Mouse (Mus musculus) CH12.LX (cell line): Measurements from ENCODE around the gene Gh. TPM values are rescaled to one million over a fixed set of nuclear protein-coding genes. Genes with fewer than 3 reads are reported as not detected.

Experiments used
- DNase-seq: peaks from one replicate; pipeline ENCODE4 v3.0.0-alpha.2; 2013; ENCODE audit errors: extremely low read depth
- H3K27ac ChIP-seq: 2 replicates; pipeline ENCODE4 v1.5.1; 2012; ENCODE audit warnings: low read depth, mild to moderate bottlenecking, control low read depth, moderate library complexity; ENCODE audit not compliant: insufficient read depth
- H3K27me3 ChIP-seq: replicated peaks from 2 replicates; pipeline ENCODE3; 2012; ENCODE audit warnings: inconsistent platforms
- H3K36me3 ChIP-seq, 2 experiments: replicated peaks in 1 of 2; 2 replicates each; pipeline versions ENCODE3 to v1.6.1; 2012; ENCODE audit warnings: inconsistent platforms in 1 of 2, low read length in 1 of 2, mild to moderate bottlenecking in 1 of 2, mixed read lengths in 1 of 2, moderate library complexity in 1 of 2; ENCODE audit not compliant: control insufficient read depth in 1 of 2, insufficient read depth in 1 of 2
- H3K4me1 ChIP-seq, 2 experiments: 2 replicates each; pipeline ENCODE4 v1.6.1; 2012; ENCODE audit warnings: inconsistent platforms in 1 of 2, moderate library complexity in 1 of 2; ENCODE audit not compliant: insufficient read depth in 2 of 2, control insufficient read depth in 1 of 2
- H3K4me2 ChIP-seq: 2 replicates; pipeline ENCODE4 v1.6.1; 2012; ENCODE audit warnings: low read depth, mild to moderate bottlenecking, control low read depth; ENCODE audit not compliant: poor library complexity, insufficient read depth, severe bottlenecking
- H3K4me3 ChIP-seq, 3 experiments: fragments of 150-350 bp in 1 of 3; sonication (generic) in 1 of 3; replicated peaks in 1 of 3; 2 replicates each; pipeline versions ENCODE3 to v1.5.1; 2011 to 2012; ENCODE audit warnings: low read depth in 2 of 3, low read length in 2 of 3, mild to moderate bottlenecking in 2 of 3, moderate library complexity in 2 of 3, control low read depth in 1 of 3, improper control_type of control experiment in 1 of 3, inconsistent platforms in 1 of 3, mixed read lengths in 1 of 3; ENCODE audit not compliant: poor library complexity in 1 of 3
- H3K79me2 ChIP-seq: replicated peaks from 2 replicates; pipeline ENCODE4 v1.6.1; 2012; ENCODE audit warnings: mild to moderate bottlenecking, moderate library complexity; ENCODE audit not compliant: control insufficient read depth, poor library complexity, insufficient read depth, severe bottlenecking; ENCODE audit errors: extremely low read depth
- H3K9ac ChIP-seq: 2 replicates; pipeline ENCODE4 v1.6.1; 2012; ENCODE audit warnings: low read depth, mild to moderate bottlenecking, control low read depth, moderate library complexity; ENCODE audit not compliant: insufficient read depth
- H3K9me3 ChIP-seq: replicated peaks from 2 replicates; pipeline ENCODE3; 2012; ENCODE audit warnings: low read length, inconsistent platforms, mixed read lengths
- BHLHE40 ChIP-seq: IDR thresholded peaks from 2 replicates; pipeline ENCODE4 v1.6.1; 2011; ENCODE audit warnings: mild to moderate bottlenecking, low read depth, low read length, improper control_type of control experiment
- CTCF ChIP-seq, 2 experiments: IDR thresholded peaks in 1 of 2; conservative IDR thresholded peaks in 1 of 2; 2 replicates each; pipeline ENCODE4 v1.5.1; 2011 to 2012; ENCODE audit warnings: low read depth in 2 of 2, low read length in 2 of 2, improper control_type of control experiment in 1 of 2, inconsistent platforms in 1 of 2, mild to moderate bottlenecking in 1 of 2, moderate library complexity in 1 of 2
- E2F4 ChIP-seq: IDR thresholded peaks from 2 replicates; pipeline ENCODE4 v1.6.1; 2011; ENCODE audit warnings: low read depth, low read length, improper control_type of control experiment; ENCODE audit not compliant: insufficient replicate concordance
- ELF1 ChIP-seq: IDR thresholded peaks from 2 replicates; pipeline ENCODE4 v1.6.1; 2014; ENCODE audit warnings: low read depth, mild to moderate bottlenecking, inconsistent platforms, low read length, improper control_type of control experiment
- EP300 ChIP-seq: IDR thresholded peaks from 2 replicates; pipeline ENCODE4 v1.6.1; 2011; ENCODE audit warnings: low read length, improper control_type of control experiment
- ETS1 ChIP-seq: conservative IDR thresholded peaks from 2 replicates; pipeline ENCODE4 v1.6.1; 2012; ENCODE audit warnings: low read depth, mild to moderate bottlenecking, inconsistent platforms, low read length, improper control_type of control experiment, moderate library complexity
- GABPA ChIP-seq: IDR thresholded peaks from 2 replicates; pipeline ENCODE4 v1.6.1; 2012; ENCODE audit warnings: low read depth, low read length, improper control_type of control experiment, inconsistent platforms; ENCODE audit not compliant: insufficient replicate concordance
- HCFC1 ChIP-seq: IDR thresholded peaks from 2 replicates; pipeline ENCODE4 v1.6.1; 2012; ENCODE audit warnings: low read depth, mild to moderate bottlenecking, inconsistent platforms, low read length, improper control_type of control experiment
- JUND ChIP-seq: conservative IDR thresholded peaks from 2 replicates; pipeline ENCODE4 v1.6.1; 2011; ENCODE audit warnings: low read depth, low read length, improper control_type of control experiment
- KAT2A ChIP-seq: IDR thresholded peaks from 2 replicates; pipeline ENCODE4 v1.6.1; 2012; ENCODE audit warnings: low read length, improper control_type of control experiment, inconsistent platforms; ENCODE audit not compliant: insufficient replicate concordance
- MAX ChIP-seq: IDR thresholded peaks from 2 replicates; pipeline ENCODE4 v1.6.1; 2011; ENCODE audit warnings: low read length, improper control_type of control experiment
- MAZ ChIP-seq: IDR thresholded peaks from 2 replicates; pipeline ENCODE4 v1.6.1; 2012; ENCODE audit warnings: low read depth, mild to moderate bottlenecking, inconsistent platforms, low read length, improper control_type of control experiment, moderate library complexity
- MEF2A ChIP-seq: IDR thresholded peaks from 2 replicates; pipeline ENCODE4 v1.6.1; 2014; ENCODE audit warnings: low read depth, mild to moderate bottlenecking, inconsistent platforms, low read length, improper control_type of control experiment, borderline replicate concordance
- MYC ChIP-seq: IDR thresholded peaks from 2 replicates; pipeline ENCODE4 v1.6.1; 2011; ENCODE audit warnings: low read depth, mild to moderate bottlenecking, improper control_type of control experiment, low read length
- NRF1 ChIP-seq: IDR thresholded peaks from 2 replicates; pipeline ENCODE4 v1.6.1; 2014; ENCODE audit warnings: low read depth, mild to moderate bottlenecking, inconsistent platforms, low read length, improper control_type of control experiment, moderate library complexity
- PAX5 ChIP-seq: IDR thresholded peaks from 2 replicates; pipeline ENCODE4 v1.6.1; 2012; ENCODE audit warnings: low read length, inconsistent platforms, mixed read lengths
- POLR2A ChIP-seq: IDR thresholded peaks from 2 replicates; pipeline ENCODE4 v1.6.1; 2011; ENCODE audit warnings: low read depth, mild to moderate bottlenecking, improper control_type of control experiment, low read length
- POLR2AphosphoS2 ChIP-seq: IDR thresholded peaks from 2 replicates; pipeline ENCODE4 v1.6.1; 2011; ENCODE audit warnings: low read depth, low read length, improper control_type of control experiment
- RAD21 ChIP-seq: IDR thresholded peaks from 2 replicates; pipeline ENCODE4 v1.6.1; 2011; ENCODE audit warnings: low read depth, mild to moderate bottlenecking, low read length, improper control_type of control experiment, moderate library complexity
- RCOR1 ChIP-seq: conservative IDR thresholded peaks from 2 replicates; pipeline ENCODE4 v1.6.1; 2012; ENCODE audit warnings: low read depth, mild to moderate bottlenecking, inconsistent platforms, low read length, improper control_type of control experiment
- TBP ChIP-seq: conservative IDR thresholded peaks from 2 replicates; pipeline ENCODE4 v1.6.1; 2011; ENCODE audit warnings: low read depth, low read length, improper control_type of control experiment
- TCF12 ChIP-seq: IDR thresholded peaks from 2 replicates; pipeline ENCODE4 v1.6.1; 2014; ENCODE audit warnings: low read depth, mild to moderate bottlenecking, inconsistent platforms, low read length, improper control_type of control experiment
- USF1 ChIP-seq: IDR thresholded peaks from 2 replicates; pipeline ENCODE4 v1.6.1; 2014; ENCODE audit warnings: low read depth, mild to moderate bottlenecking, inconsistent platforms, low read length, improper control_type of control experiment
- USF2 ChIP-seq: conservative IDR thresholded peaks from 2 replicates; pipeline ENCODE4 v1.6.1; 2011; ENCODE audit warnings: low read depth, low read length, improper control_type of control experiment
- ZKSCAN1 ChIP-seq: IDR thresholded peaks from 2 replicates; pipeline ENCODE4 v1.6.1; 2012; ENCODE audit warnings: low read depth, inconsistent platforms, low read length, improper control_type of control experiment, borderline replicate concordance
- ZNF384 ChIP-seq: IDR thresholded peaks from 2 replicates; pipeline ENCODE4 v1.6.1; 2012; ENCODE audit warnings: low read depth, low read length, improper control_type of control experiment, inconsistent platforms
- dilution Hi-C: fragments of 300-500 bp; cut with MboI; formaldehyde crosslinking; loops from 2 replicates; pipeline ENCODE4 v1.14.3; 2020; ENCODE audit warnings: low sequenced_read_pairs; ENCODE audit not compliant: extremely low pct_unique_long_range_greater_than_20kb, extremely low pct_ligation_motif_present
- in situ Hi-C: fragments of 300-500 bp; cut with MboI; formaldehyde crosslinking; loops from 3 replicates; pipeline ENCODE4 v1.14.3; 2019; ENCODE audit warnings: low sequenced_read_pairs, low pct_ligation_motif_present, low pct_unique_long_range_greater_than_20kb, mixed read lengths
- polyA plus RNA-seq: library from polyadenylated mRNA; unstranded; fragments of >175 nt; gene quantifications from 2 replicates; pipeline ENCODE4 v1.2.1, GENCODE M21; 2012; ENCODE audit warnings: low read depth; ENCODE audit not compliant: insufficient read length
- total RNA-seq, 2 experiments: library from RNA; depleted of rRNA; stranded (reverse); fragments of 300-350 nt in 1 of 2; fragments of >200 nt in 1 of 2; gene quantifications; 2 replicates each; pipeline ENCODE4 v1.2.3; 2012 to 2014

Gene Gh
- total and polyA plus RNA-seq, 3 experiments, result 0.38 to 1.0 (median 0.68) TPM

DNA sequence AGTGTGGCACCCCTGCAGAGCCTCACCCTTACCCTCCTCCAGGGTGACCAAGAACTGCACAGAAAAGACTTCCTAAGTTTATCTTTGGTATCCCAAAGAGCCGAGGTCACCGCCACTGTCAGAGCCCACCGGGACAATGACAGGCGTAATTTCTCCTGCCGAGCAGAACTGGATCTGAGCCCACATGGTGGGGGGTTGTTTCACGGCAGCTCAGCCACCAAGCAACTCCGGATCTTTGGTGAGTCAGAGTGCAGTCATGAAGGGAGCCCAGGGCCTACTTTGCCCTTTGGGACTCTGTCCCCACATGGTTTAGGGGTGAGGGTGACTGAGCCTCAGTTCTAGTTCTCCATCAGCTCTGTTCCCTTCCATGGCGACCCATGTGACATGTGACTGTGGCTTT, 17.5 kb downstream of the Gh start:
- no peak for DNase-seq
- Histone ChIP-seq H3K4me2 (no peak overlapping the region), H3K27ac (no peak overlapping the region), H3K9ac (no peak overlapping the region), H3K36me3 (no peaks in the 10 kb centered on the region), H3K4me3 (no peak overlapping the region), H3K27me3 (peaks cover 4% of the 10 kb centered on the region), H3K79me2 (no peaks in the 10 kb centered on the region), H3K9me3 (no peaks in the 10 kb centered on the region), H3K4me1 (peaks cover 0 to 8% of the 10 kb centered on the region in 2 experiments; a peak in 1 of 4 replicates)
- dilution Hi-C loops, result no loop called here
- in situ Hi-C loops, result no loop called here
- TF ChIP-seq POLR2A, result no peak
- no peak for TF ChIP-seq USF1
- TF ChIP-seq USF2, result no peak
- TF ChIP-seq MAZ, result no peak
- TF ChIP-seq MYC, result no peak
- TF ChIP-seq PAX5, result no peak
- TF ChIP-seq ETS1, result no peak
- TF ChIP-seq MEF2A, result no peak
- TF ChIP-seq POLR2AphosphoS2, result no peak
- no peak for TF ChIP-seq NRF1
- no peak for TF ChIP-seq BHLHE40
- TF ChIP-seq EP300, result no peak
- no peak for TF ChIP-seq RCOR1
- TF ChIP-seq E2F4, result no peak
- TF ChIP-seq HCFC1, result no peak
- TF ChIP-seq MAX, result no peak

DNA sequence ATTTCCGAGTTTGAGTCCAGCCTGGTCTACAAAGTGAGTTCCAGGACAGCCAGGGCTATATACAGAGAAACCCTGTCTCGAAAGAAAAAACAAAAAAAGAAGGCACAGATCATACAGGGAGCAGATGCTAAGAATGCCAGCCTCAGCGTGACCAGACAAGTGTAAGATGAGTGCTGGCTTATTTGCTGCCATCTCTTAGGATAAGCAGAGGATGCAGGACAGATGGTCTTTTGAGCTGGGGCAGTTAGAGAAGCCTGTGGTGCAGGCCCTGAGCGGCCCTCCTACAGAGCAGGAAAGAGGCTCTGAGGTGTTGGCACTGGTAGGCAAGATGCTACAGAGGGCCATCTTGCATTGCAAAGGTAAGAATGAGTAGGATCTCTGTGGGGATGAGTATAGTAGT, 18.3 kb downstream of the Gh start:
- H3K9me3 ChIP-seq, result no peaks in the 10 kb centered on the region
- peaks cover 6% of the 10 kb centered on the region for H3K27me3 ChIP-seq
- no peaks in the 10 kb centered on the region for H3K79me2 ChIP-seq
- in situ Hi-C loops, result no loop called here
- no peak overlapping the region for H3K27ac ChIP-seq
- H3K4me2 ChIP-seq, result no peak overlapping the region
- TF ChIP-seq ZNF384 (no peak), CTCF (conservative IDR thresholded peaks at IDR 0.05 in 1 of 2, IDR thresholded peaks at IDR 0.05 in 1 of 2; ENCODE audit: low read depth in 2 of 2, low read length in 2 of 2) (no peak), TBP (no peak), GABPA (no peak), ELF1 (no peak), MEF2A (no peak), POLR2A (no peak), ZKSCAN1 (no peak), RAD21 (no peak), EP300 (no peak), MAX (no peak), KAT2A (no peak), JUND (no peak), TCF12 (no peak), RCOR1 (no peak)
- DNase-seq, result no peak
- no peak overlapping the region for H3K4me3 ChIP-seq
- peaks cover 0 to 8% of the 10 kb centered on the region in 2 experiments; a peak in 1 of 4 replicates for H3K4me1 ChIP-seq
- H3K36me3 ChIP-seq, result no peaks in the 10 kb centered on the region
- H3K9ac ChIP-seq, result no peak overlapping the region
- dilution Hi-C loops, result no loop called here
